Mouse (Mus musculus) embryonic facial prominence, embryonic 10.5 days (tissue): ENCODE measurements around the gene Snx9. TPM values are rescaled to one million over a fixed set of nuclear protein-coding genes. Genes with fewer than 3 reads are reported as not detected.

ENCODE experiments used
- DNase-seq: peaks from one replicate; pipeline ENCODE4 v3.0.0-alpha.2; 2017; ENCODE audit warnings: low spot score
- H3K27ac ChIP-seq: fragments of 300-500 bp; sonication (generic); replicated peaks from 2 replicates; pipeline ENCODE4 v1.5.1; 2016; ENCODE audit warnings: mild to moderate bottlenecking
- H3K27me3 ChIP-seq: fragments of 300-500 bp; sonication (generic); replicated peaks from 2 replicates; pipeline ENCODE4 v1.6.1; 2016; ENCODE audit warnings: low read depth, mild to moderate bottlenecking; ENCODE audit not compliant: poor library complexity, severe bottlenecking
- H3K36me3 ChIP-seq: fragments of 300-500 bp; sonication (generic); replicated peaks from 2 replicates; pipeline ENCODE4 v1.6.1; 2016; ENCODE audit warnings: mild to moderate bottlenecking, moderate library complexity
- H3K4me1 ChIP-seq: fragments of 300-500 bp; sonication (generic); 2 replicates; pipeline ENCODE4 v1.6.1; 2016
- H3K4me3 ChIP-seq: fragments of 300-500 bp; sonication (generic); 2 replicates; pipeline ENCODE4 v1.5.1; 2016; ENCODE audit warnings: mild to moderate bottlenecking, moderate library complexity
- H3K9me3 ChIP-seq: fragments of 300-500 bp; sonication (generic); 2 replicates; pipeline ENCODE4 v1.6.1; 2016; ENCODE audit warnings: mild to moderate bottlenecking
- WGBS: fragments of 180-500 bp; shearing (Covaris S2); methylation state at CpG from one replicate; pipeline ENCODE4 v1.1.7; 2016; 5-methylcytosine and 5-hydroxymethylcytosine counted together
- polyA plus RNA-seq: library from polyadenylated mRNA; unstranded; fragments of >200 nt; fragmentation: Nextera tagmentation; extraction: Ambion mirVana; gene quantifications from 2 replicates; pipeline ENCODE4 v1.2.1, GENCODE M21; 2016

Snx9 gene
- polyA plus RNA-seq, 1 experiment from 2014 or later, result 19.5 TPM

DNA sequence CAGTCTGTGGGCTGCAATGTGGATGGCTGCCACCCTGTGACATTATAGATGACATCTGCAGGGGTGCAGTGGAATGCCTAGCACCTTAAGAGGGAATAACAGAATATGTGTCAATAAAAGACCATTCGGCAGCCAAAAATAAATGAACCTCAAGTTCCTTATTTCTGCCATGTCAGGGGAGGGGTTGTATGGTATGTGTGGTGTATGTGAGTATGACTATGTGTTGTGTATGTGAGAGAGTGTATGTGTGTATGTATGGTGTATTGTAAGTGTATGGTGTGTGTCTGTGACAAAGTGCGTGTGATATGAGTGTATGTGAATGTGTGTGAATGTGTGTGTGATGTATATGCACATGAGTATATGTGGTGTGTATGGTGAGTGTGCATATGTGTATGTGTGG lies 23.3 kb upstream of the Snx9 start:
- H3K27me3 ChIP-seq, result no peaks in the 10 kb centered on the region
- 96% methylated on average over 2 of the region's 2 CpGs for WGBS
- no peak overlapping the region for H3K4me3 ChIP-seq
- H3K4me1 ChIP-seq, result peaks cover 34% of the 10 kb centered on the region
- H3K27ac ChIP-seq, result no peak overlapping the region
- DNase-seq, result no peak
- H3K36me3 ChIP-seq, result no peaks in the 10 kb centered on the region
- no peaks in the 10 kb centered on the region for H3K9me3 ChIP-seq

DNA sequence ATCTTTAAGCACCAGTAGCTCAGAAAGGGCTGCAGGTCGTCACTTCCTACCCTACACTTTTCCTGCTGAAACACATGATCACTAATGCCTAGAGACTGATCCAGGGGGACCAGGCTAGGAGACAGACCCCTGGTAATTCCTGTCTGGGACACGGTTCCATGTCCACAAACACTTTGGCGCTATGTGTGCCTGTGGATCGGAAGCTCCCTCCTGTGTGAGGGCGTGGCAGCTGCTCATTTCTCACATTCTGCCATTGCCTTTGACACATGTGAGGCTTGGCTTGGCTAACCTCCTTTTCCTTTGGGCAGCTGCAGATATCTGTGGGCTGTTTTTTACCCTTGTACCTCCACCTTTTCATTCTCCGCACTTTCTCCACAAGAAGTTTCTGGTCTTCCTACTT lies 22.0 kb upstream of the Snx9 start:
- Histone ChIP-seq H3K4me1 (peaks cover 29% of the 10 kb centered on the region), H3K27ac (no peak overlapping the region), H3K9me3 (no peaks in the 10 kb centered on the region), H3K36me3 (no peaks in the 10 kb centered on the region), H3K4me3 (no peak overlapping the region), H3K27me3 (no peaks in the 10 kb centered on the region)
- WGBS, result 82% methylated on average over 6 of the region's 6 CpGs
- no peak for DNase-seq

DNA sequence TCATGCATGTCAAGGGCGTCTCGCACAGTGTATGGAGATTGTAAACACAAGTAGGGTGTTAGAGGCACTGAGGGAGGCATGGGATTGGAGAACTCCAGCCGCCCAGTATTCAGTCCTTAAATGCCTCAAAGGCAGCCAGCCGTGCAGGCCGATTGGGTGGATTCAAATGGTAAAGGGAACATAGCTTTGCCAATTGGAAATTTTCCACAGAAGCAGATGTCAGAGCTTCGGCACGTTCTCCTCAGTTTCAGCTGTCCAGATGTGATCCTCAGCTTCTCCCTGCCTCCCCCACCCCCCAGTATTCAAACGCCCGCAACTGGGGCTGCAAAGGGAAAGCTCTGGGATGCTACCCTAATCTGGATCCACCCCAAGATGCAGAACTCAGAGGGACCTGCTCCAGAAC lies 21.3 kb upstream of the Snx9 start:
- H3K27me3 ChIP-seq, result no peaks in the 10 kb centered on the region
- no peak overlapping the region for H3K4me3 ChIP-seq
- peaks cover 22% of the 10 kb centered on the region for H3K4me1 ChIP-seq
- no peak for DNase-seq
- WGBS, result 39% methylated on average over 9 of the region's 9 CpGs
- H3K27ac ChIP-seq, result no peak overlapping the region
- H3K36me3 ChIP-seq, result no peaks in the 10 kb centered on the region
- no peaks in the 10 kb centered on the region for H3K9me3 ChIP-seq

DNA sequence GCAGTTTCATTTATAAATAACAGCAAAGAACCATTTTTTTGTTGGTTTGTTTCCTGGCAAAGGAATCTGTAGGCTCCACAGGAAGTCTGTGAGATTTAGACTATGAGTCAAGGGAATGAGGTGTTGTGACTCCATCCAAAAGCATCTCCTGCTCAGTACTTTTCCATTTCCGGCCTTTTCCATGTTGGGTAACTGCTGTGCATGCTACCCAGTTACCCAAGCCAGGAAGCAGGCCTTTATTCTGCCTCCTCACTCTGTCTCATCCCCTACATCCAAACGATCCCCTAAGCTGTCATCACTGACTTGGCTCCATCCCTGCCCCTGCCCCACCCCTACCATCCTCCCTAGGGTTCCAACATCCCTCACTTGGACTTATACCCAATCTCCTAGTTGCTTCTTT lies 18.6 kb upstream of the Snx9 start:
- peaks cover 13% of the 10 kb centered on the region for H3K4me1 ChIP-seq
- no peak overlapping the region for H3K27ac ChIP-seq
- H3K4me3 ChIP-seq, result no peak overlapping the region

DNA sequence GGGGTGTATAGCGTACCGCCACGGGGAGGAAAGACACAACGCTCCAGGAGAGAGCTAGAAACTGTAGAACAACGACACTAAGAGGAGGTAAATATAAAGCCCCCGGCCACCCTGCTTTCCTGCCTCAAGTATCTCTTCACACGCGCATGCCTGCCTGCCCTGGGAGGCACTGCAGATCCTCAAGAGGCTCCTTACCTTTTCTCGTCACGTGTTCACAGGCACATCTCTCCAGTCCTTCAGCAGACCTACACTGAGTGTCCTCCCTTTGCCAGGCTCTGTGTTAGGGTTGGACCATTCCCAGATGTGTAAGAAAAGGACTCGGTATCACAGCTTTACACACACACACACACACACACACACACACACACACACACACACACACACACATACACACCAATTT lies 18.1 kb upstream of the Snx9 start:
- Histone ChIP-seq H3K27me3 (no peaks in the 10 kb centered on the region), H3K4me3 (no peak overlapping the region), H3K27ac (no peak overlapping the region), H3K4me1 (peaks cover 13% of the 10 kb centered on the region), H3K9me3 (no peaks in the 10 kb centered on the region), H3K36me3 (no peaks in the 10 kb centered on the region)
- DNase-seq, result no peak
- 87% methylated on average over 11 of the region's 11 CpGs for WGBS

More for the DNA sequence above, 18.6 kb upstream of the Snx9 start:
- WGBS, result 68% methylated on average over 2 of the region's 2 CpGs
- Histone ChIP-seq H3K27me3 (no peaks in the 10 kb centered on the region), H3K9me3 (no peaks in the 10 kb centered on the region), H3K36me3 (no peaks in the 10 kb centered on the region)
- no peak for DNase-seq

DNA sequence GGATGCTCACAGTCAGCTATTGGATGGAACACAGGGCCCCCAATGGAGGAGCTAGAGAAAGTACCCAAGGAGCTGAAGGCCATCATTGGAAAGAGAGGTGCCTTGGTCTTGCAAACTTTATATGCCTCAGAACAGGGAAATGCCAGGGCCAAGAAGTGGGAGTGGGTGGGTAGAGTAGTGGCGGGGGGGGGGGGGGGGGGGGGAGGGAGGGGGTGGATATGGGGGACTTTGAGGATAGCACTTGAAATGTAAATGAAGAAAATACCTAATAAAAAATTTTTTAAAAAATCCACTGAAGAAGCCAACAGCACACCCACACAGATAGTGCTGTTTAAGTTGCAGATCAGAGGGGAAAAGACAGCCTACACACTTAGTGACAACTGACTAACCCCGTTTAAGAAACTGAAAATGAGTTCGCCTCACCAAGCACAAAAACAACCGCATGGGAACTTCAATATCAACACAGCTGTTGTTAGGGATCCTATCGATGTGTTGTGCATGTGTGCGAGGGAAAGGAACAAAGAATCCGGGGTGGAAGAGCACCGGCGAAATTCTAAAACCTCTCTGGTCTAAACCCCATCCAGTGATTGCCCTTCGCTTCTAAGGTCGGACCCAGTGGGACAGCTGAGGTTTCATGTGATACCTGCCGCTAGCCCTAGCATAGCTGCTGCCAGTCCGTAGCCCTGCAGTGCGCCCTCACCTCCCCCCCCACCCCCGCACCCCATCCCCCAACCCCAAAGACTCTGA lies 13.1 kb upstream of the Snx9 start:
- H3K9me3 ChIP-seq, result no peaks in the 10 kb centered on the region
- WGBS, result 5% methylated on average over 14 of the region's 15 CpGs
- peak; percentile 52 for DNase-seq
- no peaks in the 10 kb centered on the region for H3K27me3 ChIP-seq
- H3K4me1 ChIP-seq, result peaks cover 26% of the 10 kb centered on the region
- H3K4me3 ChIP-seq, result peak overlapping the region; percentile 39
- no peaks in the 10 kb centered on the region for H3K36me3 ChIP-seq
- peak overlapping the region; percentile 72 for H3K27ac ChIP-seq

DNA sequence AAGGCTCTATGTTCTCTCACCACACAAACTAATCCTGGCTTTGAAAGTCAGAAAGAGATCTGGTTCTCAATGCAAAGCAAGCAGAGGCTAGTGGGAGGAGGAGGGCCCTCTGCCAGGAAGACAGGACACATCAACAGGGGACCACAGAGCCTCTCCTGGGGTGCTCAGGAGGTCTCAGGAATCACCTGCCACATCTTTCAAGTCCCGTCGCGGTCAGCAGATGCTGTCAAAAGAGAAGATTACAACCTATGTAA lies 12.6 kb upstream of the Snx9 start:
- peak overlapping the region; percentile 39 for H3K4me3 ChIP-seq

DNA sequence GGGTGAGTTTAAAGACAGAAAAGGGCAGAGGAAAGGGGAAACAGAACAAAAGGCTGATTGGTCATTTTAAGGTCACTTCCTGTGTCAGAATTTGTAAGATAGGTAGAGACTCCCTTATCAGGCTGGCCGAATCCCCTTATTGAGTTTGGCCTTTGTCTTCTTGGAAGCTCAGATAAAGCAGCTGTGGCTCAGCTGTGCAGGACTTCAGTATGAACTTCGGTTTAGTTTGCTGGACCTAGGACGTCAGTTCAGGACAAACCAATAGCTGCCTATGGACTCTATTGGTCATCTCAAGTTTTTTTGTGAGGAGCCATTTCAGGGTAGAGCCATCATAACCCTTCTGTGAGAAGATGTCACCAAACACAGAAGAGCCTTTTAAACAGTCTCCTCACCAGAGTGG lies 12.2 kb upstream of the Snx9 start:
- no peaks in the 10 kb centered on the region for H3K27me3 ChIP-seq
- peak overlapping the region; percentile 72; the same call in 1 of the 2 replicates for H3K27ac ChIP-seq
- DNase-seq, result no peak
- 46% methylated on average over 3 of the region's 3 CpGs for WGBS
- H3K36me3 ChIP-seq, result no peaks in the 10 kb centered on the region
- H3K9me3 ChIP-seq, result no peaks in the 10 kb centered on the region
- no peak overlapping the region for H3K4me3 ChIP-seq
- peaks cover 28% of the 10 kb centered on the region for H3K4me1 ChIP-seq

More for the DNA sequence above, 12.6 kb upstream of the Snx9 start:
- Histone ChIP-seq H3K4me1 (peaks cover 28% of the 10 kb centered on the region), H3K27ac (peak overlapping the region; percentile 72), H3K27me3 (no peaks in the 10 kb centered on the region), H3K36me3 (no peaks in the 10 kb centered on the region), H3K9me3 (no peaks in the 10 kb centered on the region)
- 10% methylated on average over 3 of the region's 3 CpGs for WGBS
- DNase-seq, result no peak

DNA sequence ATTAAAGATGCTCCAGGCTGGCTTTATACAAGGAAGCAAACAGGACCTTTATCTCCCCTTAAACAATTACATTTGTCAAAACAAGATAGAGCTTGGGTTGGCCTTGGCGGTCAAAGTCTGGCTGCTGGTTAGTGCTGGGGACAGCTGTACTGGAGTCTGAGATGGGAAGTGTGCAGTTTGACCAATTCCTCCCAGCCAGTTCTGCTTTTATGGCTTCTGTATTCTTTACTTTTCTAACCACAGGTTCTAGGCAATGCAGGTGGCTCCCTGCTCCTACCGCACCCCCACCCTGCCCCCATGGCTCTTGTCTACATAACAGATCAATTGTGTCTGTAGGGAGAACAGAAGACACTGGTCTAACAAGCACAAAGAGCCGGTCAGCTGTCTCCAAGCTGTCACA lies 11.2 kb upstream of the Snx9 start:
- Histone ChIP-seq H3K4me1 (peaks cover 33% of the 10 kb centered on the region), H3K4me3 (no peak overlapping the region), H3K9me3 (no peaks in the 10 kb centered on the region), H3K27ac (no peak overlapping the region), H3K36me3 (no peaks in the 10 kb centered on the region), H3K27me3 (no peaks in the 10 kb centered on the region)
- WGBS, result 77% methylated on average over 3 of the region's 3 CpGs
- no peak for DNase-seq

DNA sequence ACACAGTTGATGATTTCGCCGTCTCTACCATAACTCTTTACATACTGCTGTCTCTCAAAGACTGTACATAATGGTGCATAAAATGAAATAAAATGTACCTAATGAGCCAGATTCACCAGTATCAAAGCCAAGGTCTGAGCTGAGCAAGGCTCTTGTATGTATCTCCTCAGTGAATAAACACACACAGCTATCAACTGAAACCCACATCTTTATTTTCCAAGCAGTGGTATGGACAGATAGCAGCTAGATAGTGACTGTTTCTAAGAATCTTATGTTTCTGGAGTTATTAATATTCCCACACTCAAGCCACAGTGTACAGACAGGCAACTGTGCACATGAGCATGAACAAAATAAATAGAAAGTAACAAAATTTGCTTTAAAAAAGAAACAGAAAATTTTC lies 10.7 kb upstream of the Snx9 start:
- H3K36me3 ChIP-seq, result no peaks in the 10 kb centered on the region
- peaks cover 37% of the 10 kb centered on the region for H3K4me1 ChIP-seq
- H3K27ac ChIP-seq, result no peak overlapping the region
- H3K9me3 ChIP-seq, result no peaks in the 10 kb centered on the region
- no peaks in the 10 kb centered on the region for H3K27me3 ChIP-seq
- H3K4me3 ChIP-seq, result no peak overlapping the region
- WGBS, result 88% methylated on average over 2 of the region's 2 CpGs
- DNase-seq, result no peak

DNA sequence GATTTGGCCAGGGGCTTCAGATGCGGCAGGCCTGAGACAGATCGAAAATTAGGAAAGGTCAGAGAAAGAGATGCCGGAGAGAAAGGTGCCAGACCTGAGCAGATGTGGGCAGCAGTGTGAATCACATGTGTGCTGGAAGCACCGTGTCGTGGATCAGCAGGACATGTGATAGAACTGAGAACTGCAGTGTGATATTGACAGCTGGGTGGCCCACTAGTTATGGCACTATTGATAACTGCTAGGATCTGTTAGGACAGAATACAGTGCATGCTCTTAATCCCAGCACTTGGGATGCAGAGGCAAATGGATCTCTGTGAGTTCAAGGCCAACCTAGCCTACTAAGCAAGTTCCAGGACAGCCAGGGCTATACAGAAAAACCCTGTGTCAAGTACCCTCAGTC lies 10.3 kb upstream of the Snx9 start:
- Histone ChIP-seq H3K27ac (no peak overlapping the region), H3K9me3 (no peaks in the 10 kb centered on the region), H3K27me3 (no peaks in the 10 kb centered on the region), H3K4me3 (no peak overlapping the region), H3K36me3 (no peaks in the 10 kb centered on the region), H3K4me1 (peaks cover 37% of the 10 kb centered on the region)
- DNase-seq, result no peak
- WGBS, result 93% methylated on average over 5 of the region's 5 CpGs

DNA sequence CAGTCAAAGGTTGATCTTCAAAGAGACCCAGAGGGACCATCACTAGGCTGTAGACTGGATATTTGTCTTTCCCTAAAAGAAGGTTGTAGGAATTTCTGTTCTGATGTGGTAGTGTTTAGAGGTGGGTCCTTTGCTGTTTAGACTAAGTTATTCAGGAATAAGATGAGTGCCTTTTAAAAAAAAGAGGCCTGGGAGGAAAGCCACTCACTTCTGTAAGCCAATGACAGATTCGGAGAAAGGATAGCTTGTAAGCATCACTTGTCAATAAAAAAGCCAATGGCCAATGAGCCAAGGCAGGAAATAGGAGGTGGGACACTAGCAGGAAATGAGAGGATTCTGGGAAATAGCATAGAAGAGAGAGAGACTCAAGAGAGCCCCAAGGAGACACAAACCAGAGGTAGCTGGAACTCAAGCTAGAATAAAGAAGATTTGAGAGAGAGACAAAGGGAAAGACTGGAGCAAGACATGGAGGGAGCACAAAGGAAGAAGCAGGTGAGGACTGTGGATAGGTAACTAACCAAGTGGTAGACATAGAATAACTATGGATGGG lies 9.8 kb upstream of the Snx9 start:
- WGBS, result 89% methylated on average over 1 of the region's 1 CpGs
- no peak overlapping the region for H3K4me3 ChIP-seq
- no peak for DNase-seq
- no peaks in the 10 kb centered on the region for H3K36me3 ChIP-seq
- H3K27me3 ChIP-seq, result no peaks in the 10 kb centered on the region
- peaks cover 37% of the 10 kb centered on the region for H3K4me1 ChIP-seq
- H3K9me3 ChIP-seq, result no peaks in the 10 kb centered on the region
- no peak overlapping the region for H3K27ac ChIP-seq

DNA sequence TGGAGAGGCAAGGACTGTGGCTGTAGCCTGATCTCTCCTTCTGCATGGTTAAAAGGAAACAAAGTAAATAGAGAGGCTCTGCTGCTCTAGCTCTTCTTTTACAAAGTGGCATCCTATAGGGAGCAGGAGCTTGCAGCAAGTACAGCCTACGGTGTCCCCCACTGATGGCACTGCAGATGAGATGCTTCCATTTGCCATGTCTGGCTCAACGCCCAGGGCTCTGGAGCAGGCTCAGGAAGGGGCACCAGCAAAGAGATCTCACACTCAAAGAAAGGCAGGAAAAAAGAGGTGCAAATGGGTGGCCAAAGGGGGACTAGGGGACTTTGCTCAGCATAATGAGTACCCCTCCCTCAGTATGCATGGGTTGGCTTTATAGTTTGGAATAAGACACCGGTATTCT lies 7.0 kb upstream of the Snx9 start:
- H3K4me3 ChIP-seq, result no peak overlapping the region
- no peaks in the 10 kb centered on the region for H3K27me3 ChIP-seq
- 0 out of 2 replicates have a peak, but pooled peaks cover 3% of the 10 kb centered on the region for H3K9me3 ChIP-seq
- WGBS, result 85% methylated on average over 3 of the region's 3 CpGs
- H3K27ac ChIP-seq, result no peak overlapping the region
- H3K4me1 ChIP-seq, result peaks cover 32% of the 10 kb centered on the region
- no peak for DNase-seq
- H3K36me3 ChIP-seq, result no peaks in the 10 kb centered on the region
